Mouse (Mus musculus): ENCODE results near the gene Mthfd1.

GRCm38 (mm10) chr12:76285418-76285817, 30.3 kb downstream of the Mthfd1 start:
- no peak for TF ChIP-seq CTCF (IDR thresholded peaks at IDR 0.05; ENCODE audit: insufficient read depth, low read depth, low read length)
- TF ChIP-seq POLR2A (IDR thresholded peaks at IDR 0.05; ENCODE audit: insufficient read depth, low read depth, low read length) = no peak
